Mouse (Mus musculus) lung, embryonic 16.5 days (tissue): ENCODE data around the gene Cldn22. TPM values are rescaled to one million over a fixed set of nuclear protein-coding genes. Genes with fewer than 3 reads are reported as not detected.
"Not testable (repeated sequence)": the region's sequence is repeated elsewhere in the genome, so short reads cannot be mapped to it uniquely, and the experiment has no call there.

ENCODE experiments used
- ATAC-seq: fragments of 200-750 bp; cut with Nextera tagmentation; 2 replicates; pipeline ENCODE4 v1.8.0; 2017; ENCODE audit warnings: low read depth, mild to moderate bottlenecking, moderate library complexity
- H3K27ac ChIP-seq: fragments of 300-500 bp; sonication (generic); 2 replicates; pipeline ENCODE4 v1.5.1; 2014; ENCODE audit warnings: mild to moderate bottlenecking, control low read depth, low read length
- H3K27me3 ChIP-seq: fragments of 300-500 bp; sonication (generic); 2 replicates; pipeline ENCODE4 v1.6.1; 2014; ENCODE audit warnings: low read depth, low read length, mixed read lengths; ENCODE audit not compliant: control insufficient read depth, insufficient read depth
- H3K36me3 ChIP-seq: fragments of 300-500 bp; sonication (generic); 2 replicates; pipeline ENCODE4 v1.6.1; 2014; ENCODE audit warnings: low read length; ENCODE audit not compliant: control insufficient read depth, insufficient read depth
- H3K4me1 ChIP-seq: fragments of 300-500 bp; sonication (generic); replicated peaks from 2 replicates; pipeline ENCODE4 v1.6.1; 2014; ENCODE audit warnings: low read length, mixed read lengths; ENCODE audit not compliant: control insufficient read depth, insufficient read depth
- H3K4me2 ChIP-seq: fragments of 300-500 bp; sonication (generic); 2 replicates; pipeline ENCODE4 v1.6.1; 2014; ENCODE audit warnings: low read depth, low read length, control low read depth
- H3K4me3 ChIP-seq: fragments of 300-500 bp; sonication (generic); 2 replicates; pipeline ENCODE4 v1.5.1; 2014; ENCODE audit warnings: mild to moderate bottlenecking, low read length, control low read depth
- H3K9ac ChIP-seq: fragments of 300-500 bp; sonication (generic); 2 replicates; pipeline ENCODE4 v1.6.1; 2014; ENCODE audit warnings: low read length, control low read depth
- H3K9me3 ChIP-seq: fragments of 300-500 bp; sonication (generic); 2 replicates; pipeline ENCODE4 v1.6.1; 2016; ENCODE audit warnings: low read length; ENCODE audit not compliant: control insufficient read depth
- WGBS: fragments of 180-500 bp; shearing (Covaris S2); extraction: QIAGEN DNeasy Blood & Tissue Kit; methylation state at CpG from one replicate; pipeline ENCODE4 v1.1.7; 2014; 5-methylcytosine and 5-hydroxymethylcytosine counted together
- polyA plus RNA-seq: library from polyadenylated mRNA; unstranded; fragments of >200 nt; fragmentation: Nextera tagmentation; extraction: Ambion mirVana; gene quantifications from 2 replicates; pipeline ENCODE4 v1.2.1, GENCODE M21; 2015

The Cldn22 gene
- polyA plus RNA-seq, 1 experiment from 2014 or later, result not detected

- not testable (repeated sequence) for H3K4me3 ChIP-seq, H3K9me3 ChIP-seq, H3K9ac ChIP-seq, H3K4me2 ChIP-seq, H3K36me3 ChIP-seq, H3K27me3 ChIP-seq, ATAC-seq, H3K4me1 ChIP-seq, H3K27ac ChIP-seq
- WGBS, result 71% methylated on average over 7 of the region's 9 CpGs
Measured at GRCm38 (mm10) chr8:47822541-47822940, 1.7 kb upstream of the Cldn22 start.

GRCm38 (mm10) chr8:47823777-47824176 lies 505 bp upstream of the Cldn22 start:
- H3K36me3 ChIP-seq, result peaks cover 2% of the 10 kb centered on the region; the same call in 1 of the 2 replicates
- H3K9ac ChIP-seq, result no peak overlapping the region
- 37% methylated on average over 10 of the region's 10 CpGs for WGBS
- no peak overlapping the region for H3K27ac ChIP-seq
- H3K9me3 ChIP-seq, result no peaks in the 10 kb centered on the region
- no peaks in the 10 kb centered on the region for H3K27me3 ChIP-seq
- no peak overlapping the region for H3K4me3 ChIP-seq
- H3K4me2 ChIP-seq, result no peak overlapping the region
- no peaks in the 10 kb centered on the region for H3K4me1 ChIP-seq
- ATAC-seq, result no peak

- no peak overlapping the region for H3K27ac ChIP-seq
- H3K4me1 ChIP-seq, result no peaks in the 10 kb centered on the region
- H3K9ac ChIP-seq, result no peak overlapping the region
- H3K4me2 ChIP-seq, result no peak overlapping the region
- ATAC-seq, result no peak
- no peak overlapping the region for H3K4me3 ChIP-seq
- 65% methylated on average over 5 of the region's 5 CpGs for WGBS
- no peaks in the 10 kb centered on the region for H3K9me3 ChIP-seq
- peaks cover 12% of the 10 kb centered on the region for H3K36me3 ChIP-seq
- no peaks in the 10 kb centered on the region for H3K27me3 ChIP-seq
Measured at GRCm38 (mm10) chr8:47825596-47825995, 1.3 kb downstream of the Cldn22 start.

DNA sequence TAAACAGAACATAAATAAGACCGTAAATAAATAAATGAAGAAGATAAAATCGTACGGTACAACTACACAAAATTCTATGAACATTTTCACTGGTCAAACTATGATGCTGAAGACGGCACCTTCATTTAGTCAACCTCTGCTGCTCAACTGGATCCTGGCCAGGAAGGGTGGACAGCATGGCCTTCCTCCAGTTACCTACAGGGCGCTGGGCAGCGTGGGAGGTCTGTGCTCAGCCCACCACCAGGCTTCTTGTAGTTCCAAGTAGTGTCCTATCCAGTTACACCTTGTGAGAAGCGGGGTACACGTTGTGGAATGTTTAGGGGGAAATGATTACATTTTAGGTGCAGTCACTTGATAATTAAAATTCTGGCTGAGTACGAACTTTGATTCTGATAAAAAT lies 2.6 kb downstream of the Cldn22 start:
- Histone ChIP-seq H3K27me3 (no peaks in the 10 kb centered on the region), H3K27ac (no peak overlapping the region), H3K4me2 (no peak overlapping the region), H3K4me1 (no peaks in the 10 kb centered on the region), H3K9ac (no peak overlapping the region), H3K36me3 (peaks cover 18% of the 10 kb centered on the region), H3K9me3 (no peaks in the 10 kb centered on the region), H3K4me3 (no peak overlapping the region)
- ATAC-seq, result no peak
- WGBS, result 79% methylated on average over 9 of the region's 9 CpGs

- Histone ChIP-seq H3K36me3 (peaks cover 18% of the 10 kb centered on the region), H3K27me3 (no peaks in the 10 kb centered on the region), H3K4me1 (no peaks in the 10 kb centered on the region), H3K4me3 (no peak overlapping the region), H3K27ac (no peak overlapping the region), H3K9ac (no peak overlapping the region), H3K9me3 (no peaks in the 10 kb centered on the region), H3K4me2 (no peak overlapping the region)
- no peak for ATAC-seq
- WGBS, result 52% methylated on average over 6 of the region's 6 CpGs
Measured at GRCm38 (mm10) chr8:47832616-47833015, 8.3 kb downstream of the Cldn22 start.

- Histone ChIP-seq H3K9ac (no peak overlapping the region), H3K9me3 (no peaks in the 10 kb centered on the region), H3K36me3 (peaks cover 16% of the 10 kb centered on the region; the same call in 1 of the 2 replicates), H3K27me3 (no peaks in the 10 kb centered on the region), H3K27ac (no peak overlapping the region), H3K4me3 (no peak overlapping the region), H3K4me2 (no peak overlapping the region), H3K4me1 (no peaks in the 10 kb centered on the region)
- 68% methylated on average over 1 of the region's 1 CpGs for WGBS
- no peak for ATAC-seq
Measured at GRCm38 (mm10) chr8:47833944-47834343, 9.7 kb downstream of the Cldn22 start.

- Histone ChIP-seq H3K36me3 (peaks cover 36% of the 10 kb centered on the region), H3K4me1 (no peaks in the 10 kb centered on the region), H3K27ac (no peak overlapping the region), H3K9ac (no peak overlapping the region), H3K9me3 (no peaks in the 10 kb centered on the region), H3K4me2 (no peak overlapping the region), H3K4me3 (no peak overlapping the region), H3K27me3 (no peaks in the 10 kb centered on the region)
- no peak for ATAC-seq
- WGBS, result 82% methylated on average over 7 of the region's 7 CpGs
Measured at GRCm38 (mm10) chr8:47843063-47843462, 18.8 kb downstream of the Cldn22 start.

DNA sequence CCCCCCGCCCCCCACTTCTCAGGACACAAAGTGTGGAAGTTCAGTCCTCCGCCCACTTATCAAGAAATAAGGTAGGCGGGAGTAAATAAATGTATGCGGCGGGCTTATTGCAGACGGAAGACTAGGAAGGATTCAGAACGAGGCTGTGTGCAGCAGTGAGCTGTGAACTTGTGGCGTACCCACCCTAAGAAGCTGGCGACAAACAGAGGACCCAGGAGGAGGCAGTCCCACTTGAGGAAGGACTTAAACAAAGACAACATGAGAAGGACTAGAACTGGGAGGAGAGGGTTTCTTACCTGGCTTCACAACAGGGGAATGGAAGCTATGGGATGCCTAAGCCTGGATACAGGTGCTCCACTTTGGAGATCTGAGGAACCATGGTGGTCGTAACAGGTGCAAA lies 19.4 kb downstream of the Cldn22 start:
- no peak overlapping the region for H3K4me2 ChIP-seq
- WGBS, result 91% methylated on average over 10 of the region's 10 CpGs
- no peak overlapping the region for H3K9ac ChIP-seq
- no peaks in the 10 kb centered on the region for H3K4me1 ChIP-seq
- H3K9me3 ChIP-seq, result no peaks in the 10 kb centered on the region
- H3K27me3 ChIP-seq, result no peaks in the 10 kb centered on the region
- no peak overlapping the region for H3K4me3 ChIP-seq
- no peak for ATAC-seq
- H3K27ac ChIP-seq, result no peak overlapping the region
- H3K36me3 ChIP-seq, result peaks cover 39% of the 10 kb centered on the region

DNA sequence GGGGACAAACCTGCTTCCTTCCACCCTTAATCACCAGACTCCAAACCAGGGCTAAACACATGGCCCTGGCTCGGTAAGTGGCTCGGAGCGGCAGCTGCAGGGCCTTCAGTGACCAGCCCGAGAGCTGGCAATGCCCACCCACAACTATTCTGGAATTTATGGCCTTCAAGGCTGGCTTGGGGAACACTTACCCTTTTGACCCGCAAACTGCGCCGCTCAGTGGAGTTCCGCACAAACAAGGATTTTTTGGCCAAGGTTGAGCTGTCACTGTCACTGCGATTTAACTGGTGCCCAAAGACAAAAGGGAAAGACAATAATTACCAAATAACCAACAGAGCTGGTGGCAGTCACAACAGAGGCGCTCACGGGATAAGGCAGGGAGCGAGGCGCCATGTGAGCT lies 21.7 kb downstream of the Cldn22 start:
- Histone ChIP-seq H3K9ac (no peak overlapping the region), H3K9me3 (no peaks in the 10 kb centered on the region), H3K27ac (no peak overlapping the region), H3K4me2 (no peak overlapping the region), H3K4me1 (no peaks in the 10 kb centered on the region), H3K27me3 (no peaks in the 10 kb centered on the region), H3K36me3 (peaks cover 36% of the 10 kb centered on the region), H3K4me3 (no peak overlapping the region)
- WGBS, result 85% methylated on average over 13 of the region's 13 CpGs
- ATAC-seq, result no peak

DNA sequence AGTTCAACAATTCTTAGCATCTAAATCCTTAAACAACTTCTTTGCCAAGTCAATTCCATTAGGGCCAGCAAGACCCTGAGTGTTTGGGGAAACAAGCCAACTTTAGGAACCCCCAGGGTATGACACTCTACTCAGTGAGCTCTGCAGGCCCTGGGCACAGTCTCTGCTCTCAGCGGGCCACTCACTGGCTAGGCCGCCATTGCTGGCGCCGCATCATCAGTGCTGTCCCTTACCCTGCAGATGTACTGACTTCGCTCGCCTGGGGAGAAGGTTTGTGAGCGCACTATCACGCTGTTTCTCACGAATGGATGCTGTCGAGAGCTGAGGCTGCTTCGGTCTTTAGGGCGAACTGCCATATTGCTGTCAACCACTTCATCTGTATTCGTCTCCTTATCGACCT lies 22.9 kb downstream of the Cldn22 start:
- H3K27ac ChIP-seq, result no peak overlapping the region
- H3K4me2 ChIP-seq, result no peak overlapping the region
- peaks cover 5% of the 10 kb centered on the region for H3K4me1 ChIP-seq
- 74% methylated on average over 14 of the region's 14 CpGs for WGBS
- peaks cover 36% of the 10 kb centered on the region for H3K36me3 ChIP-seq
- no peaks in the 10 kb centered on the region for H3K27me3 ChIP-seq
- no peak overlapping the region for H3K4me3 ChIP-seq
- no peak for ATAC-seq
- H3K9me3 ChIP-seq, result no peaks in the 10 kb centered on the region
- no peak overlapping the region for H3K9ac ChIP-seq
